Mouse (Mus musculus) thymus, postnatal 10 days (tissue): ENCODE data around the gene Olfr462.

ENCODE experiments used
- DNase-seq, 2 experiments: peaks; one replicate each; pipeline ENCODE4 v3.0.0; 2021; ENCODE audit warnings: low spot score in 2 of 2

Olfr462 gene

DNA sequence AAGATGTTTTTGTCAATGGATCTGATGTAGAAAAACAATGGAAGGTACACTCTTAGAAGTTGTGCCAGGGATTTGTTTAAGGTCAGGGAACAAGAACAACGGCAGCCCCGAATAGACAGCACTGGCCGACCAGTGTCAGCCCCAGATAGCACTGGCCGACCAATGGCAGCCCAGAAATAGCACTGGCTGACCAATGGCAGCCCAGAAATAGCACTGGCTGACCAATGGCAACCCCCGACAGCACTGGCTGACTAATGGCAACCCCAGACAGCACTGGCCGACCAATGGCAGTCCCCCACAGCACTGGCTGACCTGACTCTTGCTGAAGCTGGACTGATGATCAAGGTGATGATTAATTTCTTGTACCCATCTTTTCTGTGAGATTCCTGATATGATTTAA lies 44.2 kb downstream of the Olfr462 start:
- DNase-seq, result no peak

DNA sequence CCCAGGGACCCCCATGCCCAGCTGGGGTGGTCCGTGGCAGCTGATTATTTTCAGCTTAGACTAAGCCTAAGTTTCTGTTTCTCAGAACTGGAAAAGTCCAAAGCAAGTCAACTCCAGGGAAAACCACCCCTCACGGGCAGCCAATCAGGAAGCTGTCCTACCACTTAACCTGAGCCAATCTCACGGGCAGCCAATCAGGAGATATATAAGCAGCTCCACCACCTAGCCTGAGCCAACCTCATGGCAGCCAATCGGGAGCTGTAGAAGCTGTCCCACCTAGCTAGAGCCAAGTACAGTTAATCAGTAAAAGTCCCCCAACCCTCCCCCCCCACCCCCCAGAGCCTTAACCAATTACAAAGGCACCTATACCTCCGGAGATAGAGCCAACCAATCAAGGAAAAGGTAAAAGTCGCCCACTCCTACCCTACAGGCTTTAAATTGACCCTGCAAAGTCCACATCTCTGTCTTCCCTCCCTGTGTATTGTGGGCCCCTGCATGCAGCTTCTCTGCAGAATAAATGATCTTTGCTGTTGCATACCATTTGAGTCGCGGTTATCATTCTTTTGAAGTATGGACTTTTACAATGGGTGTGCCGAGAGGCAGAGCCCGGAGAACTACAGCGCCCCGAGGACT lies 45.0 kb downstream of the Olfr462 start:
- no peak for DNase-seq

DNA sequence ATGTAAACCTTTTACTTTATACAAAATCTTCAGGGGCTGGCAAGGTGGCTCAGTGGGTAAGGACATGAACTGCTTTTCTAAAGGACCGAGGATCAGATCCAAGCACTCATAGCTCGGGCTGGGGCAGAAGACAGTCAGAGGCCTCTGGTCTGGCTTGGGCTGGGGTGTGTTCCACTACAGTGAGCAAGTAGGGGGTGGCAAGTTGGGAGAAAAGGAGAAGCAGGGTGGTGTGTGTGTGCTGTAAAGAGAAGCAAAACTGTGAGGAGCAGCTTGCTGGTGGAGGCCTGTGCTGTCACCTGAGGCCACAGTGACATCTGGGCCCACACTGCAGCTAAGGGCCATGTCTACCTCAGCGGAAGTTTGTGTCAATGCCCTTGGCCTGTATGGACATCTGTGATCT lies 50.6 kb downstream of the Olfr462 start:
- DNase-seq, result no peak

DNA sequence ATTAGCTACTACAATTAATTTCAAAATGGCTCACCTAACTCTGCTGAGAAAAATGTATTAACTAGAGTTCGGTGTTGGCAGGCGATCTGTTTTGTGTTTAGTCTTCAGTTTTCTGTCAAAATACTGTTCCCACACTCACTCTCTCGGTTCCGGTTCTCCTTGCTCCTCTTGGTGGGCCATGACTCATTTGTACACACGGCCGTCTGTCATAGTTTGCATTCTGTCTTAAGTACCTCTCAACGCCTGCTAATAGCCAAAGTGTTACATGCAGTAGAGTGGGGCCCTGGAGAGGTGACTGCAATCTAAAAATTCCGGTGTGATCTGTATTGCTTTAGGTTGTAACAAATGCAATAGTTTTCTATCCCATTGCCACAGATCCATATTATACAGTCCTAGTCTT lies 51.4 kb downstream of the Olfr462 start:
- no peak for DNase-seq
